In the genomic region with DNA sequence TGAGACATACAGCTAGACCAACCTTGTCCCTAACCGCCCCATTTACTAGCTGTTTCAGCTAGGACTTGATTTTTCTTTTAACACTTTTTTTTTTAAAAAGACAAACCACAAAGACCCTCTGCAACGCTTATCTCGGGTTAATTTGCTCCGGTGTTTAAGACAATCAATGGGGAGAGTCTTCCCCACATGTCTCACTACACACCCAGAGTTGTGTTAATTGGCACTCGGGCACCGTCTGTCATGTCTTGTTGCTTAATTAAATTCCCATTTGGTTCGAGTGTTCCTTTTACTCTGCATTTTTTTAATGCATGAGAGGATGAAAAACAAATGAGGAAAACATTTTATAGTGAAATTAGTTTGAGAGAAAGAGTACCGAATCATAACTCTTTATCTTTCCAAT, we compare ENCODE assay signal across 33 mouse cellular contexts. TPM values are rescaled to one million over a fixed set of nuclear protein-coding genes. Genes with fewer than 3 reads are reported as not detected.
DNase-seq lines count a peak whose midpoint lies in the region; ATAC-seq and TF ChIP-seq lines count a peak whose summit lies in the region.
"Had no signal": no experiment of that assay in that cellular context is flagged by ENCODE, and none has a peak within 500 bp of the region (broad histone marks: within the 10 kb centered on the region; RNA-seq: fewer than 3 reads in every experiment).

No protein-coding gene starts in this region.

- no peaks in the 10 kb centered on the region for H3K9me3 ChIP-seq in forebrain, embryonic 11.5 days (ENCODE audit: control insufficient read depth, low read length)
- no peaks in the 10 kb centered on the region for H3K9me3 ChIP-seq in forebrain, embryonic 14.5 days (replicated peaks; ENCODE audit: control insufficient read depth, low read length)
- H3K9me3 ChIP-seq: embryonic facial prominence, embryonic 10.5 days; embryonic facial prominence, embryonic 13.5 days; heart, embryonic 12.5 days; heart, embryonic 15.5 days; hindbrain, embryonic 10.5 days; hindbrain, embryonic 13.5 days; intestine, embryonic 15.5 days had no signal

- TF ChIP-seq POLR2A in brain, embryonic 14.5 days (IDR thresholded peaks at IDR 0.05; ENCODE audit: borderline replicate concordance, extremely low read depth, insufficient read depth, insufficient read length, poor library complexity, severe bottlenecking), result no peak

- intact Hi-C loops in left cerebral cortex, postnatal 14 days (cut with DNase I), result no loop called here

- no peak for TF ChIP-seq CTCF in brain, embryonic 14.5 days (IDR thresholded peaks at IDR 0.05; ENCODE audit: borderline replicate concordance, extremely low read depth, insufficient read depth, insufficient read length)

- 42% methylated on average over 8 of the region's 8 CpGs for WGBS in forebrain, embryonic 11.5 days
- 24% methylated on average over 8 of the region's 8 CpGs for WGBS in forebrain, embryonic 14.5 days

- H3K4me1 ChIP-seq in forebrain, embryonic 11.5 days (replicated peaks; ENCODE audit: control insufficient read depth, insufficient read depth, low read length), result no peaks in the 10 kb centered on the region
- peaks cover 28% of the 10 kb centered on the region for H3K4me1 ChIP-seq in forebrain, embryonic 14.5 days (ENCODE audit: control insufficient read depth, insufficient read depth, low read length)
- H3K4me1 ChIP-seq: heart, embryonic 12.5 days; heart, embryonic 15.5 days; hindbrain, embryonic 10.5 days; intestine, embryonic 15.5 days had no signal

- no peaks in the 10 kb centered on the region for H3K27me3 ChIP-seq in forebrain, embryonic 11.5 days (ENCODE audit: control insufficient read depth, insufficient read depth, low read length)
- H3K27me3 ChIP-seq in forebrain, embryonic 14.5 days (replicated peaks; ENCODE audit: control insufficient read depth, insufficient read depth, low read length), result no peaks in the 10 kb centered on the region
- H3K27me3 ChIP-seq: embryonic facial prominence, embryonic 13.5 days; heart, embryonic 12.5 days; heart, embryonic 15.5 days; hindbrain, embryonic 13.5 days; intestine, embryonic 15.5 days had no signal

- no peak overlapping the region for H3K4me3 ChIP-seq in forebrain, embryonic 11.5 days (ENCODE audit: low read depth, low read length)
- no peak overlapping the region for H3K4me3 ChIP-seq in forebrain, embryonic 14.5 days (ENCODE audit: low read depth, low read length)
- H3K4me3 ChIP-seq: embryonic facial prominence, embryonic 10.5 days; embryonic facial prominence, embryonic 13.5 days; erythroblast, embryonic 14.5 days; gastrocnemius, adult 2 months; heart, embryonic 12.5 days; heart, embryonic 15.5 days; hindbrain, embryonic 10.5 days; hindbrain, embryonic 13.5 days; intestine, embryonic 15.5 days had no signal

- H3K36me3 ChIP-seq in forebrain, embryonic 11.5 days (ENCODE audit: control insufficient read depth, insufficient read depth, low read length), result no peaks in the 10 kb centered on the region
- H3K36me3 ChIP-seq in forebrain, embryonic 14.5 days (ENCODE audit: control insufficient read depth, insufficient read depth, low read length), result no peaks in the 10 kb centered on the region
- H3K36me3 ChIP-seq: embryonic facial prominence, embryonic 10.5 days; embryonic facial prominence, embryonic 13.5 days; heart, embryonic 12.5 days; heart, embryonic 15.5 days; hindbrain, embryonic 10.5 days; hindbrain, embryonic 13.5 days; intestine, embryonic 15.5 days had no signal

- H3K27ac ChIP-seq in forebrain, embryonic 11.5 days (ENCODE audit: low read depth, low read length), result no peak overlapping the region
- no peak overlapping the region; the same call in 1 of the 2 replicates for H3K27ac ChIP-seq in forebrain, embryonic 14.5 days (ENCODE audit: low read depth, low read length)
- H3K27ac ChIP-seq: embryonic facial prominence, embryonic 10.5 days; embryonic facial prominence, embryonic 13.5 days; gastrocnemius, adult 2 months; heart, embryonic 15.5 days; hindbrain, embryonic 10.5 days; hindbrain, embryonic 13.5 days; intestine, embryonic 15.5 days had no signal

- no peak overlapping the region for H3K4me2 ChIP-seq in forebrain, embryonic 11.5 days (ENCODE audit: low read depth, low read length, severe bottlenecking)
- H3K4me2 ChIP-seq in forebrain, embryonic 14.5 days (ENCODE audit: low read length), result no peak overlapping the region
- H3K4me2 ChIP-seq: embryonic facial prominence, embryonic 13.5 days; heart, embryonic 12.5 days; heart, embryonic 15.5 days; hindbrain, embryonic 13.5 days; intestine, embryonic 15.5 days had no signal

- 0 out of 2 replicates have a peak, but pooled peaks have one; percentile 41 for ATAC-seq in forebrain, embryonic 11.5 days (replicated peaks; ENCODE audit: low FRiP score)
- ATAC-seq in forebrain, embryonic 14.5 days, result 0 out of 2 replicates have a peak, but pooled peaks have one; percentile 48
- ATAC-seq: CD4-positive, CD25-positive, alpha-beta regulatory T cell, adult 4 months; hindbrain, embryonic 16.5 days; intestine, embryonic 15.5 days had no signal

- DNase-seq in brain, embryonic 14.5 days (ENCODE audit: low read depth), result peak; percentile 83
- no peak for DNase-seq in forebrain, embryonic 11.5 days (ENCODE audit: low spot score)
- peak; percentile 71 for DNase-seq in forebrain, embryonic 14.5 days (ENCODE audit: low spot score)
- no peak for DNase-seq in urinary bladder, postnatal 14 days (ENCODE audit: low spot score)
- DNase-seq in layer of hippocampus, adult 11-12 months (ENCODE audit: low spot score), result no peak
- no peak for DNase-seq in left cerebral cortex, postnatal 14 days (ENCODE audit: low spot score in 2 of 2)
- DNase-seq: adrenal gland, adult 8-10 months; adrenal gland, postnatal 36 days; cerebellum, adult 11-12 months; cerebellum, adult 8-10 months; cerebellum, postnatal 10 days; cerebellum, postnatal 36 days; embryo, embryonic 11 days; gastrocnemius, adult 2 months; gastrocnemius, postnatal 14 days; heart, adult 18-20 months; heart, postnatal 10 days; heart, postnatal 36 days; kidney, adult 11 months had no signal

- H3K9ac ChIP-seq in forebrain, embryonic 11.5 days (ENCODE audit: low read length), result no peak overlapping the region
- H3K9ac ChIP-seq in forebrain, embryonic 14.5 days (ENCODE audit: low read length), result peak overlapping the region; percentile 6; the same call in 1 of the 2 replicates
- H3K9ac ChIP-seq: embryonic facial prominence, embryonic 13.5 days; heart, embryonic 12.5 days; heart, embryonic 15.5 days; hindbrain, embryonic 13.5 days; intestine, embryonic 15.5 days had no signal

RNA-seq across cellular contexts. Expression of gene Nox3, which starts 3.2 kb away (rescaled TPM):
- not detected in 2 replicates for polyA plus RNA-seq in brain, embryonic 14.5 days (2012; rRNA removed)
- not detected in 2 replicates for polyA plus RNA-seq in forebrain, embryonic 11.5 days (2014; fragmentation: Nextera tagmentation; extraction: Ambion mirVana)
- polyA plus RNA-seq in forebrain, embryonic 14.5 days (2014; fragmentation: Nextera tagmentation; extraction: Ambion mirVana), result not detected in 2 replicates
- total RNA-seq in left cerebral cortex, postnatal 14 days (2021), result under 1 TPM; 0.20 to 0.23 TPM
- total RNA-seq: adrenal gland, adult 8-10 months; adrenal gland, postnatal 36 days; gastrocnemius, adult 2 months; gastrocnemius, postnatal 14 days; gastrocnemius, postnatal 4 days; heart, adult 18-20 months; heart, postnatal 10 days; heart, postnatal 36 days; MEL had no signal
- polyA plus RNA-seq: C2C12; CD4-positive, CD25-positive, alpha-beta regulatory T cell, adult 4 months; cortical plate, adult 2 months; embryonic facial prominence, embryonic 13.5 days; erythroblast, embryonic 14.5 days; heart, embryonic 12.5 days; heart, embryonic 15.5 days; hindbrain, embryonic 10.5 days; hindbrain, embryonic 13.5 days; hindbrain, embryonic 16.5 days; intestine, embryonic 15.5 days had no signal

Comparison
In these comparisons a context has a peak if more than half of its experiments do, and no peak if none do; other contexts are left out.
1. DNase-seq: peak in brain, embryonic 14.5 days (single experiment) and forebrain, embryonic 14.5 days (single experiment); none in forebrain, embryonic 11.5 days (single experiment), urinary bladder, postnatal 14 days (single experiment), layer of hippocampus, adult 11-12 months (single experiment) and left cerebral cortex, postnatal 14 days (0 of 2).